Mouse (Mus musculus) hematopoietic stem cell, adult 5-6 weeks (primary cell): ENCODE results near the gene Ptov1. TPM values are rescaled to one million over a fixed set of nuclear protein-coding genes. Genes with fewer than 3 reads are reported as not detected.

ENCODE experiments used
- total RNA-seq: library from RNA; stranded (forward); fragments of 172-1452, 232-1000 nt; gene quantifications from 2 replicates; pipeline ENCODE4 v1.2.3, GENCODE M21; 2017

The Ptov1 gene
- total RNA-seq, 1 experiment from 2014 or later = 54.1 TPM

Other genes with a start within 250 kb of the Ptov1 start
- gene Myh14, start 198.9 kb downstream of the Ptov1 start, total RNA-seq = 0.10 and 0.38 TPM in 2 replicates
- gene Izumo2, start 161.0 kb downstream of the Ptov1 start, total RNA-seq = not detected in 2 replicates
- 67.1 and 70.6 TPM in 2 replicates for gene Vrk3, start 121.4 kb downstream of the Ptov1 start, total RNA-seq
- gene Zfp473, start 118.7 kb downstream of the Ptov1 start, total RNA-seq = 3.5 and 3.9 TPM in 2 replicates
- 96.9 and 114 TPM in 2 replicates for gene Nup62, start 53.7 kb downstream of the Ptov1 start, total RNA-seq
- gene Il4i1, start 53.4 kb downstream of the Ptov1 start, total RNA-seq = 1.3 TPM in 1 of 2 replicates, not detected in the other
- gene Atf5, start 53.1 kb downstream of the Ptov1 start, total RNA-seq = 3.1 and 3.3 TPM in 2 replicates
- gene Akt1s1, start 20.8 kb downstream of the Ptov1 start, total RNA-seq = 32.6 and 38.0 TPM in 2 replicates
- 21.6 and 29.3 TPM in 2 replicates for gene Tbc1d17, start 20.7 kb downstream of the Ptov1 start, total RNA-seq
- gene Pnkp, start 12.6 kb downstream of the Ptov1 start, total RNA-seq = 27.8 and 30.0 TPM in 2 replicates
- gene Med25, start 22.9 kb upstream of the Ptov1 start, total RNA-seq = 6.7 and 11.8 TPM in 2 replicates
- gene Fuz, start 26.3 kb upstream of the Ptov1 start, total RNA-seq = 33.3 and 39.8 TPM in 2 replicates
- 12.4 and 25.5 TPM in 2 replicates for gene Ap2a1, start 59.7 kb upstream of the Ptov1 start, total RNA-seq
- gene Tsks, start 73.4 kb upstream of the Ptov1 start, total RNA-seq = not detected in 2 replicates
- 0.20 TPM in 1 of 2 replicates, not detected in the other for gene Cpt1c, start 105.1 kb upstream of the Ptov1 start, total RNA-seq
- gene Prmt1, start 116.8 kb upstream of the Ptov1 start, total RNA-seq = 156 and 185 TPM in 2 replicates
- gene Irf3, start 127.9 kb upstream of the Ptov1 start, total RNA-seq = 75.7 and 137 TPM in 2 replicates
- 19.8 and 35.1 TPM in 2 replicates for gene Bcl2l12, start 128.9 kb upstream of the Ptov1 start, total RNA-seq
- gene Scaf1, start 146.6 kb upstream of the Ptov1 start, total RNA-seq = 11.3 and 13.8 TPM in 2 replicates
- gene Rras, start 148.2 kb upstream of the Ptov1 start, total RNA-seq = 1.9 and 9.0 TPM in 2 replicates
- 3.9 and 4.6 TPM in 2 replicates for gene Prr12, start 183.1 kb upstream of the Ptov1 start, total RNA-seq
- 56.2 and 72.8 TPM in 2 replicates for gene Nosip, start 192.6 kb upstream of the Ptov1 start, total RNA-seq
- gene Prrg2, start 192.9 kb upstream of the Ptov1 start, total RNA-seq = 6.6 and 6.7 TPM in 2 replicates
- 41.8 and 52.6 TPM in 2 replicates for gene Rcn3, start 222.4 kb upstream of the Ptov1 start, total RNA-seq
- 15.3 and 23.1 TPM in 2 replicates for gene Fcgrt, start 234.1 kb upstream of the Ptov1 start, total RNA-seq